Mouse (Mus musculus) CH12.LX (cell line): ENCODE data around the gene Samt4. TPM values are rescaled to one million over a fixed set of nuclear protein-coding genes. Genes with fewer than 3 reads are reported as not detected.
"Not testable (repeated sequence)": the region's sequence is repeated elsewhere in the genome, so short reads cannot be mapped to it uniquely, and the experiment has no call there.

ENCODE experiments used
- DNase-seq: peaks from one replicate; pipeline ENCODE4 v3.0.0-alpha.2; 2013; ENCODE audit errors: extremely low read depth
- H3K27ac ChIP-seq: 2 replicates; pipeline ENCODE4 v1.5.1; 2012; ENCODE audit warnings: low read depth, mild to moderate bottlenecking, control low read depth, moderate library complexity; ENCODE audit not compliant: insufficient read depth
- H3K27me3 ChIP-seq: replicated peaks from 2 replicates; pipeline ENCODE3; 2012; ENCODE audit warnings: inconsistent platforms
- H3K36me3 ChIP-seq, 2 experiments: replicated peaks in 1 of 2; 2 replicates each; pipeline versions ENCODE3 to v1.6.1; 2012; ENCODE audit warnings: inconsistent platforms in 1 of 2, low read length in 1 of 2, mild to moderate bottlenecking in 1 of 2, mixed read lengths in 1 of 2, moderate library complexity in 1 of 2; ENCODE audit not compliant: control insufficient read depth in 1 of 2, insufficient read depth in 1 of 2
- H3K4me1 ChIP-seq, 2 experiments: 2 replicates each; pipeline ENCODE4 v1.6.1; 2012; ENCODE audit warnings: inconsistent platforms in 1 of 2, moderate library complexity in 1 of 2; ENCODE audit not compliant: insufficient read depth in 2 of 2, control insufficient read depth in 1 of 2
- H3K4me2 ChIP-seq: 2 replicates; pipeline ENCODE4 v1.6.1; 2012; ENCODE audit warnings: low read depth, mild to moderate bottlenecking, control low read depth; ENCODE audit not compliant: poor library complexity, insufficient read depth, severe bottlenecking
- H3K4me3 ChIP-seq, 3 experiments: fragments of 150-350 bp in 1 of 3; sonication (generic) in 1 of 3; replicated peaks in 1 of 3; 2 replicates each; pipeline versions ENCODE3 to v1.5.1; 2011 to 2012; ENCODE audit warnings: low read depth in 2 of 3, low read length in 2 of 3, mild to moderate bottlenecking in 2 of 3, moderate library complexity in 2 of 3, control low read depth in 1 of 3, improper control_type of control experiment in 1 of 3, inconsistent platforms in 1 of 3, mixed read lengths in 1 of 3; ENCODE audit not compliant: poor library complexity in 1 of 3
- H3K79me2 ChIP-seq: replicated peaks from 2 replicates; pipeline ENCODE4 v1.6.1; 2012; ENCODE audit warnings: mild to moderate bottlenecking, moderate library complexity; ENCODE audit not compliant: control insufficient read depth, poor library complexity, insufficient read depth, severe bottlenecking; ENCODE audit errors: extremely low read depth
- H3K9ac ChIP-seq: 2 replicates; pipeline ENCODE4 v1.6.1; 2012; ENCODE audit warnings: low read depth, mild to moderate bottlenecking, control low read depth, moderate library complexity; ENCODE audit not compliant: insufficient read depth
- H3K9me3 ChIP-seq: replicated peaks from 2 replicates; pipeline ENCODE3; 2012; ENCODE audit warnings: low read length, inconsistent platforms, mixed read lengths
- BHLHE40 ChIP-seq: IDR thresholded peaks from 2 replicates; pipeline ENCODE4 v1.6.1; 2011; ENCODE audit warnings: mild to moderate bottlenecking, low read depth, low read length, improper control_type of control experiment
- ETS1 ChIP-seq: conservative IDR thresholded peaks from 2 replicates; pipeline ENCODE4 v1.6.1; 2012; ENCODE audit warnings: low read depth, mild to moderate bottlenecking, inconsistent platforms, low read length, improper control_type of control experiment, moderate library complexity
- IRF4 ChIP-seq: IDR thresholded peaks from 2 replicates; pipeline ENCODE4 v1.6.1; 2014; ENCODE audit warnings: low read depth, mild to moderate bottlenecking, inconsistent platforms, low read length, improper control_type of control experiment
- MAZ ChIP-seq: IDR thresholded peaks from 2 replicates; pipeline ENCODE4 v1.6.1; 2012; ENCODE audit warnings: low read depth, mild to moderate bottlenecking, inconsistent platforms, low read length, improper control_type of control experiment, moderate library complexity
- MXI1 ChIP-seq: IDR thresholded peaks from 2 replicates; pipeline ENCODE4 v1.6.1; 2011; ENCODE audit warnings: mild to moderate bottlenecking, low read depth, low read length, improper control_type of control experiment
- POLR2A ChIP-seq: IDR thresholded peaks from 2 replicates; pipeline ENCODE4 v1.6.1; 2011; ENCODE audit warnings: low read depth, mild to moderate bottlenecking, improper control_type of control experiment, low read length
- RCOR1 ChIP-seq: conservative IDR thresholded peaks from 2 replicates; pipeline ENCODE4 v1.6.1; 2012; ENCODE audit warnings: low read depth, mild to moderate bottlenecking, inconsistent platforms, low read length, improper control_type of control experiment
- SMC3 ChIP-seq: IDR thresholded peaks from 2 replicates; pipeline ENCODE4 v1.6.1; 2011; ENCODE audit warnings: low read depth, low read length, improper control_type of control experiment
- TCF12 ChIP-seq: IDR thresholded peaks from 2 replicates; pipeline ENCODE4 v1.6.1; 2014; ENCODE audit warnings: low read depth, mild to moderate bottlenecking, inconsistent platforms, low read length, improper control_type of control experiment
- USF1 ChIP-seq: IDR thresholded peaks from 2 replicates; pipeline ENCODE4 v1.6.1; 2014; ENCODE audit warnings: low read depth, mild to moderate bottlenecking, inconsistent platforms, low read length, improper control_type of control experiment
- ZKSCAN1 ChIP-seq: IDR thresholded peaks from 2 replicates; pipeline ENCODE4 v1.6.1; 2012; ENCODE audit warnings: low read depth, inconsistent platforms, low read length, improper control_type of control experiment, borderline replicate concordance
- ZMIZ1 ChIP-seq: IDR thresholded peaks from 2 replicates; pipeline ENCODE4 v1.6.1; 2012; ENCODE audit warnings: low read depth, mild to moderate bottlenecking, inconsistent platforms, low read length, improper control_type of control experiment
- dilution Hi-C: fragments of 300-500 bp; cut with MboI; formaldehyde crosslinking; loops from 2 replicates; pipeline ENCODE4 v1.14.3; 2020; ENCODE audit warnings: low sequenced_read_pairs; ENCODE audit not compliant: extremely low pct_unique_long_range_greater_than_20kb, extremely low pct_ligation_motif_present
- in situ Hi-C: fragments of 300-500 bp; cut with MboI; formaldehyde crosslinking; loops from 3 replicates; pipeline ENCODE4 v1.14.3; 2019; ENCODE audit warnings: low sequenced_read_pairs, low pct_ligation_motif_present, low pct_unique_long_range_greater_than_20kb, mixed read lengths
- polyA plus RNA-seq: library from polyadenylated mRNA; unstranded; fragments of >175 nt; gene quantifications from 2 replicates; pipeline ENCODE4 v1.2.1, GENCODE M21; 2012; ENCODE audit warnings: low read depth; ENCODE audit not compliant: insufficient read length
- total RNA-seq, 2 experiments: library from RNA; depleted of rRNA; stranded (reverse); fragments of 300-350 nt in 1 of 2; fragments of >200 nt in 1 of 2; gene quantifications; 2 replicates each; pipeline ENCODE4 v1.2.3; 2012 to 2014

The Samt4 gene
- total RNA-seq (2012; rRNA removed) (not detected in 2 replicates), total RNA-seq (2014; rRNA removed) (not detected in 2 replicates), polyA plus RNA-seq (not detected in 2 replicates)

DNA sequence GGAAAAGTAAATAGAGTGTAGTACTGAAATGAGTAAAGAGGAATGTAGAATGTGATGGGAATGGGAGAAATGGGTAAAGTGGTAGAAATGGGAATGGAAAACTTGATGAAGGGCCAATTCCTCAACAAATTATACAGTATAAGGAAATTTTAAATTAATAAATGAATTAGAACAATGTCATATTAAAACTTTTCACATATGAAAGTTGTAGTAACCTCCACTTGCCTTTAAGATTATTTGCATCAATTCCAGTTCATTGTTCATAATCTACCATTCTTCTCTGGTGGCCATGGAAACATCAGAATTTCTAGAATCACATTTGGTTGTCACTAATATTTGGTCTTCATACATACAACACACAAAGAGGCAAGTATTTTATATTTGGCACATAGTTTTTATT lies at the start of gene Samt4:
Samt4 (plus strand) TSS at position 301 of the 400 bp plus-strand sequence.
- no peak for TF ChIP-seq MAZ
- TF ChIP-seq MXI1: no peak
- TF ChIP-seq POLR2A: no peak
- no peak for TF ChIP-seq TCF12
- TF ChIP-seq USF1: no peak
- no peak for TF ChIP-seq ETS1
- TF ChIP-seq ZKSCAN1: no peak
- no peak for TF ChIP-seq IRF4
- no peak for TF ChIP-seq RCOR1
- no peak for TF ChIP-seq SMC3
- TF ChIP-seq BHLHE40: no peak
- TF ChIP-seq ZMIZ1: no peak
- H3K36me3 ChIP-seq: no peaks in the 10 kb centered on the region
- H3K4me3 ChIP-seq: no peak within 1 kb of the TSS
- H3K9me3 ChIP-seq: no peaks in the 10 kb centered on the region
- dilution Hi-C loops: no loop called here
- no peak within 1 kb of the TSS for H3K27ac ChIP-seq
- no peak within 1 kb of the TSS for H3K9ac ChIP-seq
- in situ Hi-C loops: no loop called here
- no peaks in the 10 kb centered on the region for H3K4me1 ChIP-seq
- no peak for DNase-seq
- no peaks in the 10 kb centered on the region for H3K27me3 ChIP-seq
- no peak within 1 kb of the TSS for H3K4me2 ChIP-seq
- no peaks in the 10 kb centered on the region for H3K79me2 ChIP-seq

DNA sequence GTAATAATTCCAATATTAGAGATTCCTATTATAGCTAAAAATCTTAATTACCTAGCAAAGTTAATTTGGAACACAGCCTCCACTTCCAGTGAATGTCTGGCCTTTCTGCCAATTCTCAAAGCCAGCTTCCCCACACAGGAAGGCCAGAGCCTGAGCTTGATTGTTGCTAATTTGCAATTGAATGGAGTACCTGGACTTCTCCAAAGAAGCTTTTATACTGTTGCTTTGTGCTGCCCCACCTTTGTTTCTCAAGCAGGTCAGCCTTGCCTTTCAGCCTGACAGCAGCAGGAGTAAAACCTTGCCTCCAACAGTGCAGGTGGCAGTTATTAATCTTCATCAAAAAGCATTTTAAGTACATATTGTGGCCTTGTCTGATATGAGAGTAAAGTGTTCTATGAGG lies 38.1 kb upstream of the Samt4 start:
- H3K27me3 ChIP-seq, H3K79me2 ChIP-seq, H3K27ac ChIP-seq, H3K9ac ChIP-seq, H3K9me3 ChIP-seq, H3K4me3 ChIP-seq, in situ Hi-C loops, H3K4me1 ChIP-seq, DNase-seq, H3K4me2 ChIP-seq, H3K36me3 ChIP-seq, dilution Hi-C loops: not testable (repeated sequence)

DNA sequence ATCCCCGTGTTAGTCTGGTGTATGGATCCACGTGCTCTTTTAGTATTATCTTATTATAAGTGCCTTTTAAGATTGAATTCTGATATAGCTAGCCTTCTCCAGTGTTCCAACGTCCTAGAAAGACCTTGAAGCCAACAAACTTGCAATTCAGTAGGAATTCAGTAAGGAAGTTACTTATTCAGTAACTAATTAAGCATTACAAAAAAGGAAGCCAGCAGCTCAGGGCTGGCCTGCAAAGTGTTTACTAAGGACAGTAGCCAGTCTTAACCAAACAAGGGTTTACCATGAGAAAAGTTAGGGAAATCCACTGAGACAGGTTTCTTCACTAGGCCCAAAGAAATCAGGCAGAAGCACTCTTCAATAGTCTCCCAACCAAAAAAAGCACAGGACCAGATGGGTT lies 13.4 kb upstream of the Samt4 start:
- dilution Hi-C loops: not testable (repeated sequence)

More for the DNA sequence above, 13.4 kb upstream of the Samt4 start:
- H3K36me3 ChIP-seq, H3K27ac ChIP-seq, in situ Hi-C loops, DNase-seq, H3K4me1 ChIP-seq, H3K4me3 ChIP-seq, H3K27me3 ChIP-seq, H3K4me2 ChIP-seq, H3K79me2 ChIP-seq, H3K9me3 ChIP-seq, H3K9ac ChIP-seq: not testable (repeated sequence)

Other genes starting within 250 kb of the Samt4 start
- gene 4930524N10Rik, start 138.6 kb upstream of the Samt4 start, total RNA-seq (2012; rRNA removed): not detected in 2 replicates
- not detected in 2 replicates for gene 4930524N10Rik, start 138.6 kb upstream of the Samt4 start, total RNA-seq (2014; rRNA removed)
- gene 4930524N10Rik, start 138.6 kb upstream of the Samt4 start, polyA plus RNA-seq: not detected in 2 replicates
- not detected in 2 replicates for gene Samt2, start 97.4 kb downstream of the Samt4 start, total RNA-seq (2012; rRNA removed)
- gene Samt2, start 97.4 kb downstream of the Samt4 start, total RNA-seq (2014; rRNA removed): not detected in 2 replicates
- not detected in 2 replicates for gene Samt2, start 97.4 kb downstream of the Samt4 start, polyA plus RNA-seq